Mouse (Mus musculus): ENCODE measurements around the gene Mpp4. TPM values are rescaled to one million over a fixed set of nuclear protein-coding genes. Genes with fewer than 3 reads are reported as not detected.

The Mpp4 gene
- polyA plus RNA-seq, 1 experiment from 2014 or later: 0.72 TPM

DNA sequence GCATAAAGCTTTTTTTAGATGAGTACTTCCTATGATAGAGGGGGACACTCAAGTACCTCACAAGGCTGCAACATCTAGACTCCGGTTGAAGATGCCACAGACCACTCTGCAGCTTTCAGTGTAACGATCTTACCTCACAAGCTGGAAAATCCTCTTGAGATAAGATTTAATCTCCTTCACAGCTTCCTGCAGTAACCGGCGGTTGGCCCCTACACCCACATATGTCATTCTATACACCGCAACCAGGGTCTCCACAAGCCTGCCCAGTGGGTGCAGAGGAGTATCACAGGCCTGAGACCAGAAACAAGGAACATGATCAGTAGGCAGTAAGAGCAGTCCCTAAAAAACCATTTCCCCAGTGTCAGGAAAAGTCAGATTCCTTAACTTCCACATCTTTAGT is 9.8 kb upstream of the Mpp4 start:
- Histone ChIP-seq H3K4me3 (ENCODE audit: low read length) (no peak overlapping the region), H3K9ac (ENCODE audit: low read depth, low read length) (no peak overlapping the region), H3K27ac (ENCODE audit: low read length) (no peak overlapping the region), H3K36me3 (ENCODE audit: control insufficient read depth, insufficient read depth, low read length) (peaks cover 7% of the 10 kb centered on the region; the same call in 1 of the 2 replicates), H3K4me2 (ENCODE audit: low read depth, low read length) (no peak overlapping the region), H3K27me3 (replicated peaks; ENCODE audit: control insufficient read depth, insufficient read depth, low read length) (no peaks in the 10 kb centered on the region), H3K9me3 (ENCODE audit: control insufficient read depth, low read length) (no peaks in the 10 kb centered on the region), H3K4me1 (ENCODE audit: control insufficient read depth, insufficient read depth, low read length) (peaks cover 7% of the 10 kb centered on the region)
- 66% methylated on average over 5 of the region's 5 CpGs for WGBS
- ATAC-seq: no peak

GRCm38 (mm10) chr1:59171875-59172274 is 8.7 kb upstream of the Mpp4 start:
- Histone ChIP-seq H3K27ac (ENCODE audit: low read length) (no peak overlapping the region), H3K4me2 (ENCODE audit: low read depth, low read length) (no peak overlapping the region), H3K36me3 (ENCODE audit: control insufficient read depth, insufficient read depth, low read length) (peaks cover 7% of the 10 kb centered on the region; the same call in 1 of the 2 replicates), H3K27me3 (replicated peaks; ENCODE audit: control insufficient read depth, insufficient read depth, low read length) (no peaks in the 10 kb centered on the region), H3K9ac (ENCODE audit: low read depth, low read length) (no peak overlapping the region), H3K4me3 (ENCODE audit: low read length) (no peak overlapping the region), H3K9me3 (ENCODE audit: control insufficient read depth, low read length) (no peaks in the 10 kb centered on the region), H3K4me1 (ENCODE audit: control insufficient read depth, insufficient read depth, low read length) (peaks cover 9% of the 10 kb centered on the region)
- no peak for ATAC-seq
- 47% methylated on average over 5 of the region's 5 CpGs for WGBS

DNA sequence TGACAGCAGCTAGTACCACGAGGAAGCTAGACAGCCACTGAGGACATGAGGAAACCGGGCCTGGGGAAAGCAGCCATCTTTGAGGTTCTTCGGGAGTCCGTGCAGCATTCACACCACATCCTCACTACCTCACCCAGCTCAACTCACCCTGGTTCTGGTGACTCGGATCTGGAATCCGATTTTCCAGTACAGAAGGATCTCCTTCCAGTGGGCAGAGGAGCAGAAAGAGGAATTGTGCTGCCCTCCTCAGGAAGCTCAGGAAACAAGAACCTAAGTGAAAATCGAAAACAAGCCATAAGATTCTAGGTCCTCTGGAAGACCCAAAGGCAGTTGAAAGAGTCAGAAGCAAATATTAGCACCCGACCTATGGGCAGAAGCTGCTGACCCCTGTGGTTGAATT is 7.1 kb upstream of the Mpp4 start:
- Histone ChIP-seq H3K4me2 (ENCODE audit: low read depth, low read length) (no peak overlapping the region), H3K4me3 (ENCODE audit: low read length) (no peak overlapping the region), H3K27me3 (replicated peaks; ENCODE audit: control insufficient read depth, insufficient read depth, low read length) (no peaks in the 10 kb centered on the region), H3K9ac (ENCODE audit: low read depth, low read length) (no peak overlapping the region), H3K27ac (ENCODE audit: low read length) (no peak overlapping the region), H3K36me3 (ENCODE audit: control insufficient read depth, insufficient read depth, low read length) (peaks cover 7% of the 10 kb centered on the region; the same call in 1 of the 2 replicates), H3K9me3 (ENCODE audit: control insufficient read depth, low read length) (no peaks in the 10 kb centered on the region), H3K4me1 (ENCODE audit: control insufficient read depth, insufficient read depth, low read length) (peaks cover 13% of the 10 kb centered on the region)
- ATAC-seq: no peak
- 76% methylated on average over 8 of the region's 8 CpGs for WGBS

DNA sequence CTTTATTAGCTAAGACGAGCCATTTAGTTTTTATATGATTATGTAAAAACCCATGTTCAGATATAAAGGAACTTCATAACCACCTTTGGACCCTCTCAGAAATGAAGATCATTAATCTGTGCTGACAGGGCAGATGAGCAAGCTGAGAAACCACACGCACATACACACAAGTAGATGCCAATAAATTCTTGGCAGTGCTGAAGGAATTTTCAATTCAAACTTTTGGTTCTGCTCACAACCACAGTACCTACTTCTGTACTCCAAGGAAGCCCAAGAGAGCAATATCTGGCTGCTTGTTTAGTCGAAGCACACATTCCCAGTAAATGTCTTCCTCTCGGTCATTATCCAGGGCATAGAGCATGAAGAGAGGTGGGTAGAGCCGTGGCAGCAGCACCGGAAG is 6.4 kb upstream of the Mpp4 start:
- Histone ChIP-seq H3K4me1 (ENCODE audit: control insufficient read depth, insufficient read depth, low read length) (peaks cover 13% of the 10 kb centered on the region), H3K36me3 (ENCODE audit: control insufficient read depth, insufficient read depth, low read length) (peaks cover 7% of the 10 kb centered on the region; the same call in 1 of the 2 replicates), H3K27me3 (replicated peaks; ENCODE audit: control insufficient read depth, insufficient read depth, low read length) (no peaks in the 10 kb centered on the region), H3K9ac (ENCODE audit: low read depth, low read length) (no peak overlapping the region), H3K4me2 (ENCODE audit: low read depth, low read length) (no peak overlapping the region), H3K9me3 (ENCODE audit: control insufficient read depth, low read length) (no peaks in the 10 kb centered on the region), H3K27ac (ENCODE audit: low read length) (no peak overlapping the region; the same call in 1 of the 2 replicates), H3K4me3 (ENCODE audit: low read length) (no peak overlapping the region)
- WGBS: 80% methylated on average over 6 of the region's 6 CpGs
- no peak for ATAC-seq

- WGBS: 46% methylated on average over 2 of the region's 2 CpGs
- no peak overlapping the region for H3K4me3 ChIP-seq (ENCODE audit: low read length)
- no peaks in the 10 kb centered on the region for H3K9me3 ChIP-seq (ENCODE audit: control insufficient read depth, low read length)
- H3K4me1 ChIP-seq (ENCODE audit: control insufficient read depth, insufficient read depth, low read length): peaks cover 13% of the 10 kb centered on the region
- H3K9ac ChIP-seq (ENCODE audit: low read depth, low read length): no peak overlapping the region
- no peak overlapping the region for H3K4me2 ChIP-seq (ENCODE audit: low read depth, low read length)
- no peaks in the 10 kb centered on the region for H3K27me3 ChIP-seq (replicated peaks; ENCODE audit: control insufficient read depth, insufficient read depth, low read length)
- H3K36me3 ChIP-seq (ENCODE audit: control insufficient read depth, insufficient read depth, low read length): peaks cover 7% of the 10 kb centered on the region; the same call in 1 of the 2 replicates
- no peak overlapping the region for H3K27ac ChIP-seq (ENCODE audit: low read length)
- ATAC-seq: peak; percentile 62
These were observed 5.4 kb upstream of the Mpp4 start for GRCm38 (mm10) chr1:59168556-59168955.

DNA sequence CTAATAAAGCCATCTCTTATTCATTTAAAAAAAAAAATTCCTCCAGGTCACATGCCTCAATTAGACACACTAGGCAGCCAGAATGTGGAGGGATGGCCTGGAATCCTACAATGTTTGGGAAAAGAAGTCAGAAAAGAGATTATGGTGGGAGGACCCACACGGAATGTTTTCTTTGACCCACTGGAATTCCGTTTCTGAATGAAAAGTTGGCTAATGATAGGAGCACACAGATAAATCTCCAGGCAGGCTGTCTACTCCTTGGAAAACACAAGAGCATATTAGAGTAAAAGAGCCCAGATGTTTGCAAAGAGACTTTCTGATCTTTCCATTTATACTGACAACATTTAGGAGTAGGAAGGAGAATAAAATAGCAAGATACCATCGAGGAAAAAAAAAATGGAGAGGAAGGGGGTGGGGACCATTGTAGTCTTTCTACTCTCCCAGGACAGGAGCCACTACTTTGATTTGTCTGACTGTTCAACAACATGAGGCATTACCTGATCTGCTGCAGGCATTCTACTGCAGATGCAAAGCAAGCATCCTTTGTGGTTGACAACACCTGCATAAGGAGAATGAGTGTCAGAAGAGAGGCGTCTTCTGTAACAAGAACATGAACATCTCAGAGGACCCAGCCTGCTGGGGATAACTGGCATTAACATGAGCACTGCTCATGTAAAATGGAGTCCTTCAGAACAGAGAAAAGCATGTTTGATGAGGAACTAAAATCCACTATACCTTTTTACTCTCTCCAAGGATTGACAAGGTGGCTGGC is 4.7 kb upstream of the Mpp4 start:
- peaks cover 13% of the 10 kb centered on the region for H3K4me1 ChIP-seq (ENCODE audit: control insufficient read depth, insufficient read depth, low read length)

GRCm38 (mm10) chr1:59166232-59166905 is 3.2 kb upstream of the Mpp4 start:
- Histone ChIP-seq H3K9me3 (ENCODE audit: control insufficient read depth, low read length) (no peaks in the 10 kb centered on the region), H3K27ac (ENCODE audit: low read length) (0 out of 2 replicates have a peak overlapping the region, but pooled peaks have one; percentile 4), H3K27me3 (replicated peaks; ENCODE audit: control insufficient read depth, insufficient read depth, low read length) (no peaks in the 10 kb centered on the region), H3K4me3 (ENCODE audit: low read length) (no peak overlapping the region), H3K4me2 (ENCODE audit: low read depth, low read length) (no peak overlapping the region), H3K36me3 (ENCODE audit: control insufficient read depth, insufficient read depth, low read length) (peaks cover 7% of the 10 kb centered on the region; the same call in 1 of the 2 replicates), H3K4me1 (ENCODE audit: control insufficient read depth, insufficient read depth, low read length) (peaks cover 7% of the 10 kb centered on the region; the same call in 1 of the 2 replicates), H3K9ac (ENCODE audit: low read depth, low read length) (no peak overlapping the region)
- peak; percentile 76 for ATAC-seq
- 89% methylated on average over 9 of the region's 9 CpGs for WGBS

More for the DNA sequence above, 4.7 kb upstream of the Mpp4 start:
- peaks cover 7% of the 10 kb centered on the region; the same call in 1 of the 2 replicates for H3K36me3 ChIP-seq (ENCODE audit: control insufficient read depth, insufficient read depth, low read length)
- no peak overlapping the region for H3K9ac ChIP-seq (ENCODE audit: low read depth, low read length)
- H3K27ac ChIP-seq (ENCODE audit: low read length): 0 out of 2 replicates have a peak overlapping the region, but pooled peaks have one; percentile 5
- no peak for ATAC-seq
- no peaks in the 10 kb centered on the region for H3K9me3 ChIP-seq (ENCODE audit: control insufficient read depth, low read length)
- no peak overlapping the region for H3K4me2 ChIP-seq (ENCODE audit: low read depth, low read length)
- H3K27me3 ChIP-seq (replicated peaks; ENCODE audit: control insufficient read depth, insufficient read depth, low read length): no peaks in the 10 kb centered on the region
- 74% methylated on average over 4 of the region's 4 CpGs for WGBS
- H3K4me3 ChIP-seq (ENCODE audit: low read length): no peak overlapping the region

GRCm38 (mm10) chr1:59163918-59164317 is 729 bp upstream of the Mpp4 start:
- peaks cover 7% of the 10 kb centered on the region; the same call in 1 of the 2 replicates for H3K4me1 ChIP-seq (ENCODE audit: control insufficient read depth, insufficient read depth, low read length)
- ATAC-seq: no peak

DNA sequence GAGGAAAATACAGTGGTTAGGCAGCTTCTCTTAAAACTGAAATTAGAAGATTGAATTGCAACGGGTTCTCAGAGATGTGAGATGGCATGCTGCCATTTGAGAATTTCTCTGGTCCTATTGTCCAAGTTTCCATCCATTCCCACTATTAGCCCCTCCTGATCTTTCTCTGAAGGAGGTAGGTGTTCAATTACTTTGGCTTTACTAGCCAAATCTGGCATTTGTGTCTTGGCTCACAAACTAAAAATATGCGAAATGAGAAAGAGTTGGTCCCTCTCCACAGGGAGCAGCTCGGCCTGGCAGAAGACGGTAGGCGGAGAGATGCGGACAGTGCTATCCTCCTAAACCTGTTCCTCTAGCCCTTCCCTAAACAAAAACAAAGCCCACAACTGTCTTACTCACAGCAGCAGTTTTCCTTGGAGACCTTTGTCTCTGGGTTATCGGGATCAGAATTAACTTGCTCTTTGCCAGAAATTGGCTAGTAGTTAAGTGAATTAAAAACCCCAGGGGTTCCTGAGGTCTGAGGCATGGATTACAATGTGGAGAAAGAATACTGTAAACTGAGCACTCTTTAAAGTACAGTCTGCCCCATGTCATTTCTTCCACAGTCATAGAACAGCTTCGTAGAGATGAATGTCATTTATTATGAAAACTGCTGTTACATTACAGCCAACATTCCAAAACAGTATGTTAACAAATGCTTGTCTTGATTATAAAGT is 722 bp downstream of the Mpp4 start:
- H3K9me3 ChIP-seq (ENCODE audit: control insufficient read depth, low read length): no peaks in the 10 kb centered on the region
- peaks cover 5% of the 10 kb centered on the region; the same call in 1 of the 2 replicates for H3K4me1 ChIP-seq (ENCODE audit: control insufficient read depth, insufficient read depth, low read length)
- no peaks in the 10 kb centered on the region for H3K27me3 ChIP-seq (replicated peaks; ENCODE audit: control insufficient read depth, insufficient read depth, low read length)
- no peak overlapping the region for H3K4me3 ChIP-seq (ENCODE audit: low read length)
- ATAC-seq: no peak
- no peak overlapping the region for H3K27ac ChIP-seq (ENCODE audit: low read length)
- no peak overlapping the region for H3K9ac ChIP-seq (ENCODE audit: low read depth, low read length)
- WGBS: 74% methylated on average over 8 of the region's 8 CpGs
- no peak overlapping the region for H3K4me2 ChIP-seq (ENCODE audit: low read depth, low read length)
- H3K36me3 ChIP-seq (ENCODE audit: control insufficient read depth, insufficient read depth, low read length): no peaks in the 10 kb centered on the region

More at GRCm38 (mm10) chr1:59163918-59164317, 729 bp upstream of the Mpp4 start:
- WGBS: 75% methylated on average over 5 of the region's 5 CpGs
- Histone ChIP-seq H3K9ac (ENCODE audit: low read depth, low read length) (no peak overlapping the region), H3K27me3 (replicated peaks; ENCODE audit: control insufficient read depth, insufficient read depth, low read length) (no peaks in the 10 kb centered on the region), H3K27ac (ENCODE audit: low read length) (no peak overlapping the region), H3K4me3 (ENCODE audit: low read length) (no peak overlapping the region), H3K4me2 (ENCODE audit: low read depth, low read length) (no peak overlapping the region), H3K36me3 (ENCODE audit: control insufficient read depth, insufficient read depth, low read length) (no peaks in the 10 kb centered on the region), H3K9me3 (ENCODE audit: control insufficient read depth, low read length) (no peaks in the 10 kb centered on the region)
